Mouse (Mus musculus) C2C12 (cell line): Measurements from ENCODE around the gene Tacc2.

Experiments
- CTCF ChIP-seq: IDR thresholded peaks from one replicate; pipeline ENCODE4 v1.5.1; 2011; ENCODE audit not compliant: control insufficient read depth, insufficient read depth, insufficient read length
- MYOD1 ChIP-seq: IDR thresholded peaks from one replicate; pipeline ENCODE4 v1.6.1; 2011; ENCODE audit warnings: low read depth; ENCODE audit not compliant: control insufficient read depth, insufficient read length

DNA sequence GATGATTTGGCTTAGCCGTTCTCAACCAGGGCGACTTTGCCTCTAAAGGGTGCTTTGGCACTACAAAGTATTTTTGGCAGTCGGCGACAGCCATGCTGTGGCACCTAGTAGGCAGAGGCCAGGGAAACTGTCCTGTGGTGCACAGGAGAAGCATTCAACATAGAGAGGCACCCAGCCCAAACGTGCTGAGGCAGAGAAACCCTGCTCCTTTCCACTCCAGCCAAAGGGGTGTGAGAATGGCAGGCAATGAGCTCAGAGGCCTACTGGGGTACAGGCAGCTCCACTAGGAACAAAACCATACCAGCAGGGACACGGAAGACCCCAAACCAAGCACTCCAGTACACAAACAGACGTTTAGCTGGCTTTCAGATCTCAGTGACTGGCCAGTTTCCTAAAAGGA, 37.1 kb upstream of the Tacc2 start:
- TF ChIP-seq CTCF (no peak), MYOD1 (no peak)
